Mouse (Mus musculus): ENCODE results near the gene Nipal4. TPM values are rescaled to one million over a fixed set of nuclear protein-coding genes. Genes with fewer than 3 reads are reported as not detected.

The Nipal4 gene
- 0.15 TPM for polyA plus RNA-seq (2017; shearing (Covaris generic))

GRCm38 (mm10) chr11:46165866-46166585, at the start of gene Nipal4:
TSS of gene Nipal4 (minus strand) at chr11:46166508.

Other genes with a start within 250 kb of the Nipal4 start
- gene Lsm11, start 221.6 kb downstream of the Nipal4 start, polyA plus RNA-seq (2017; shearing (Covaris generic)), result 7.9 TPM
- 6.8 TPM for gene Thg1l, start 211.0 kb downstream of the Nipal4 start, polyA plus RNA-seq (2017; shearing (Covaris generic))
- gene Sox30, start 186.2 kb downstream of the Nipal4 start, polyA plus RNA-seq (2017; shearing (Covaris generic)), result not detected
- gene Gm12166, start 114.2 kb downstream of the Nipal4 start, polyA plus RNA-seq (2017; shearing (Covaris generic)), result 9.3 TPM
- 21.2 TPM for gene Adam19, start 110.5 kb downstream of the Nipal4 start, polyA plus RNA-seq (2017; shearing (Covaris generic))
- gene Fndc9, start 69.0 kb upstream of the Nipal4 start, polyA plus RNA-seq (2017; shearing (Covaris generic)), result 1.3 TPM
- gene Cyfip2, start 146.4 kb upstream of the Nipal4 start, polyA plus RNA-seq (2017; shearing (Covaris generic)), result 158 TPM
- 933 TPM for gene Itk, start 223.0 kb upstream of the Nipal4 start, polyA plus RNA-seq (2017; shearing (Covaris generic))
- 19.5 TPM for gene Fam71b, start 230.1 kb upstream of the Nipal4 start, polyA plus RNA-seq (2017; shearing (Covaris generic))